Mouse (Mus musculus) testis, postnatal 14 days (tissue): ENCODE measurements around the gene Xpot.

Experiments
- DNase-seq: peaks from one replicate; pipeline ENCODE4 v3.0.0; 2021; ENCODE audit warnings: low spot score

Xpot gene

DNA sequence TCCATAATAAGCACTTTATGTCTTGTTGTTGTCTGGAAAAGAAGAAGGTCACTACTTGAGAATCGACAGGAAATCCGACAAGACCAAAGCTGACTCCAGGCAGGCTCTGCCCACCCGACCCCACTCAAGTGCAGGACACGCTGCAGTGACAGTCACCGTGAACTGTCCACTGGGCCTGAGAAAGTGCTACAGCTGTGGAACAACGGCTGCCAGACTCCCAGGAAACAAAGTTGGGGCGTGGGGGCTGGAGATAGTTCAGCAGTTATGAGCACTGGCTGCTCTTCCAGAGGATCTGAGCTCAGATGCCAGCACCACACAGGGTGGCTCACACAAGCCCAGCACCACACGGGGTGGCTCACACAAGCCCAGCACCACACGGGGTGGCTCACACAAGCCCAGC is 49.8 kb downstream of the Xpot start:
- no peak for DNase-seq

DNA sequence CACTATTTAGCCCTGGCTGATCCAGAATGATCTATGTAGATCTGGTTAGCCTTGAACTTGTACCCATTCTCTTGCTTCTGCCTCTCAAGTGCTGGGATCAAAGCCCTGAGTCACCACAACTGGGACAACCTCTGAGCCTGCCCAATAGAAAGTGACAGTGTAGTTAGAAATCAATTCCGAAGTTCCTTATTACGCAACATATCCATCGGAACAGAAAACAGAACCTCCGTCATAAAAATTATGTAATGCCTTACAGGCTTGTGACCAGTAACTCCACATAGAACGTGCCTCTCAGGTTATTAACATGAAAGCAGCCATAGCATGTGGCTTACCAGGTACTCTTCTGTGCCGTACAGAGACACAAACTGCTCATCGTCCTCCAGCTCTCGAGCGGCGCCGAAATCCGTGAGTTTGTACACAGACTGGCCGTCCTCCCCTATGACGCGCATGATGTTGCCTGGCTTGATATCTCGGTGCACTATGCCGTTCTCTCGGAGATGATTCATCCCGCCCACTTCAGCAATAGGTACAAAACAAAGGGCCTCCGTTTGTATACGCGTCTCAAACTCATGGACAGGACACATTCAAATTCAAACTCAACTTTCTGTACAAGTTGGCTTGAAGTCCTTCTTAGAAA is 54.5 kb downstream of the Xpot start:
- DNase-seq = no peak

DNA sequence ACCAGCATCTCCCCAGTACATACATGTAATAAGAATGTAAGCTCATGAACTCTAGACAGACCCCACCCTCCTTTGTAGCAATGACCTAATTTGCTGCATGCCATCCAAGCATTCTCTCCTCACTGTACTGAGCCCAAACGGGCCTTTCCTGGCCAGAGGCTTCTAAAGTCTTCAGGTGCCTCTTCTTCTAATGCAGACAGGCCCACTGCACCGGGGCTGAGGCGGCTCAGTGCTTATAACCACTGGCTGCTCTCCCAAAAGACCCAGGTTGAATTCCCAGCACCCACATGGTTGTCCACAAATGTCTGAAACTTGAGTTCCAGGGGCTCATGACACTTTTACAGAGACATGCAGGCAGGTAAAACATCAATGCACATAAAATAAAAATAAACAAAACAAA is 55.1 kb downstream of the Xpot start:
- no peak for DNase-seq

DNA sequence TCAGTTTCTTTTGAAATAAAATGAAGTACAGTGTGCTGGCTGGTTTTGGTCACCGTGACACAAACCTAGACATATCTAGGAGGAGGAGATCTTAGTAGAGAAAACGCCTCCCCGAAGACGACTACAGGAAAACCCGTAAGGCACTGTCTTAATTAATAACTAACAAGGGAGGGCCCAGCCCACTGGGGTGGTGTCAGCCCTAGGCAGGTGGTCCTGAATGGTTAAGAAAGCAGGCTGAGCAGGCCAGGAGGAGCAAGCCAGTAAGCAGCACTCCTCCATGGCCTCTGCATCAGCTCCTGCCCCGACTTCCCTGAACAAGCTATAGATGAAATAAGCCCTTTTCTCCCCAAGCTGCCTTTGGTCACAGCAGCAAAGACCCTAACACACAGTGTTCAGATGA is 56.3 kb downstream of the Xpot start:
- DNase-seq = no peak

DNA sequence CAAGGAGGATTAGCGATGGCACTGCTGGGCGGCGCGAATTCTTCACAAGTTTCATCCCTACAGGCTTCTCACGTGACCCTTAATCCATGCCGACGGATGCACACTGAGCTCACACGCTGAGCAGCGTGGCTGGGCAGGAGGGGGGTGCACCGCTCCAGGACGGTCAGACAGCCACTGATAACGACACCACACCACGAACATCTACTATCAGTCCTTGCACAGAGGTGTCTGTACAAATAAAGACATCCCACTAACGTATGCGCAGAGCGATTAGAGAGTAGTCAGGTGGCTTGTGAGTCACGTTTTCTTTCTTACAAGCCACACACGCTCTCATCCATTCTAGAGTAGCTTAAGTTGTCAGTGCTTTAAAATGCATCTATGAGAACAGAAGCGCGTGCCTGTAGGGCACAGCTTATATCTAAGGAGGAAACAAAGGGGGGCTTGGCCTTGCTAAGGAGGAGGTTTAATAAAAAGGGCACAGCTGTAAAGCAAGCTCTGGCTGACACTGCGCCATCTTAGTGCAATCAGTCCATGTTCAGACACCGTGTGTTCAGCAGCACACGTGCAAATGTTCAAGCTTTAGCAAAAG is 57.0 kb downstream of the Xpot start:
- DNase-seq = no peak

DNA sequence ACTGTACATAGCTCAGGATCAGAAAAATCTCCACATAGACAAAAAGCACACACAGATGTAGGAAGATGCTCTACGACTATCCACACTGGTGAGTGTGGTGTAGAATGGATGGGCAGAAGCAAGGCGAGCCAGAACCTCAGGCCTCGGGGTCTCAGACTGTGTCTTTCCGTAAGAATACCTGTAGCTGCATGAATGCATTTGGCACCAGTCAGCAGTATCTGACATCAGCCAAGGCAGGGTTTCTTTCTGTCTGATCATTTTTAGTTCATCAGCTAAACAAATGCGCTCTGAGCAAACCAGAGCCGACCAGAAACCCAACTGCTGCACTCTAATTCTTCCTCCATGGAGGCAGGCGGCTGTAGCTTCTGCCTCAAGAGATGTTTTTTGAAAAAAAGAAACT is 57.6 kb downstream of the Xpot start:
- DNase-seq = no peak

DNA sequence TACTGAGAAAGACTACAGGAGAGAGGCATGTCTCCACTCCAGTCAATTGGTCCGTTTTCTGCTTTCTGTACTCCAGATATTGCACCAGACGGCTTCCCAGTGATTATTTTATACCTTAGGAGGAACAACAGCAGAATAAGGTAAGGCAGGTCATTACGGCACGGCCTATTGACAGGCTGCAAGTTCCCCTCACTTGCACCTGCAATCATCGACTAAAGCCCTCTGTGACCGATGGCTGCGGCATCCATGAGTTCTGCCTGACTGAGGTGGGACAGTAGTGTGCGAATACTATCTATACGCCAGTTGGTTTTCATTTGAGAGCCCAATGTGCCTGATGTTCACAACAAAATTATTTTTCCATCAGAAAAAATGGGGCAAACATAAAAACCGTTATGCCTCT is 58.1 kb downstream of the Xpot start:
- DNase-seq = no peak

DNA sequence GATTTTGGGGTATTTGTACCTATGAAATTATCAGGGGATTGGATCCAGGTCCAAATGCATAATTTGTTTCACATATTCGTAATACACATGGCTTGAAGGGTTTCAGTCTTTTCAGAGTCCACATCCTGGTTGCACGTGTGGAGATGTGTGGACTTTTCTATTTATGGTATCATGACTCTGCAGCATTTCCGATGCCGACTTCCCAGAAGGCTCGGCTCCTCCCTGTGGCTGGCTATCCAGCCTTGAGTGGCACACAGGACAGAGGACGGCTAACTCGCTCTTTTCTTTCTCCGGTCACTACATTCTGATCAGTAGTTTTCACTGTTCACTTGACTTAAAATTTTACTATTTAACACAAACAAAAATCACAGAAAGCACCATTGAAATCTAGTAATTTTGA is 61.7 kb downstream of the Xpot start:
- DNase-seq = no peak

DNA sequence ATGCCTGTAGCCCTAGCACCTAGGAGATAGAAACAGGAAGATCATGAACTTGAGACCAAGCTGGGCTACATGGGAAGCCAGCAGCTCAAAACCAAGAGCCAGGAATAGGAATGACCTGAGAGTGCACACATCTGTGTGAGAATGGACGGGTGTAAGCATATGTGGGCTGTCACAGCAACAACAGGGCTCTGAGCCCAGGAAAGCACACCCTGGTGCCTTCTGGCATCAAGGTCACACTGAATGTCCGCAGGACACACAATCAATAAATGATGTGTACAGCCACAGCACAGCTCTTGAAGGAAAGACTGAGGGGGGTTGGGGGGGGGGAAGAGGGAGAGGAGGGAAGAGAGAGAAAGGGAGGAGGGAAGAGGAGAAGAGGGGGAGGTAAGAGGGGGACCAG is 67.9 kb downstream of the Xpot start:
- no peak for DNase-seq

DNA sequence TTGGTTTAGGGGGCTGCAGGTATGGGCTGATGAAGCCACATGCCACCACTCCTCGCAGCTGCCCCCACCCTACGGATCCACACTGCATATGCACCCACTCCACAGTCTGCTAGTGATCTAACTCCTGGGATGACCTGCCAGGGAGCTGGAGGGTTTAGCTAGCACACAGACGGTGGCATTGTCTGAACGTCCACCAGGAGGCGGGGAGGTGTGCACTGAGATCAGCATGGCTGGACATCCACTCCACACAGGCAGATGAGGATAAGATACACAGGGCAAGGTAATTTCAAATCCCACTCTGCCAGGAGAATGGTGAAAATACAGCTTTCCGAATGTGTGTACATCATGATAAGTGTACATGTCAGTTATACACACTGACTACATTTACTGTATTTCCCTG is 69.9 kb downstream of the Xpot start:
- DNase-seq = no peak

DNA sequence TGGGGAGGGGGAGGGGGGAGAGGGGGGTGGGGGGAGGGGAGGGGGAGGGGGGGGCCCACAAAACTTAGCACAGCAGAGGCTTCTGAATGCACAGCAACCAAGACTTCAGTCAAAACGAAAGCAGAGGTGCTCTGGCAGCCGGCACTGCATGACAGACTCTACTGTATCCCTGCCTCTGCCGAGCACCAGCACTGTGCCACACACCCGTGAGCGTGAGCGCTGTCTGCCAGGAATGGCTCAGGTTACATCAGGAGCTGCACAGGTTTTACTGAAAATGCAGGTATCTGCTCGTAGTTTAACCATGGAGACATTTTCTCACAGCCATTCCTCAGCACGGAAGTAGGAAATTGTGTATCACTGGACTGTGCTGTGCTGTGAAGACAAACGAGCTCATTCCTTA is 75.8 kb downstream of the Xpot start:
- DNase-seq = no peak

DNA sequence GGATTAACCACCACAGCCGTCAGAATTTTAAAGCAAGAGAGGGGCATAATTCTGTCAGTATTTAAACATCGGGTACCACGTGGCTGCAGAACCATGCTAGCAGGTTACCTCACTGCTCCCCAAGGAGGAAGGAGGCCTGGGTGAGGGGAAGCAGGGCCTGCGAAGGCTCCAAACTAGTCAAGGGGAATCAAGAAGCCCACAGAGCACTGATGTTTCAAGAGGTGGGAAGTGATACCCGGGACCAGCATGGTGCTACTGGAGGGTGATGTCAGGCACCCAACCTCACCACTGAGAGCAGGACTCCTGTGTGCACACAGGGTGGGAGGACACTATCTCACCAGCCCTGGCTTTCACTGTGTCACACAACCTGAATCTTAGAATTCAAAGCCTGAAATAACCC is 76.5 kb downstream of the Xpot start:
- no peak for DNase-seq

DNA sequence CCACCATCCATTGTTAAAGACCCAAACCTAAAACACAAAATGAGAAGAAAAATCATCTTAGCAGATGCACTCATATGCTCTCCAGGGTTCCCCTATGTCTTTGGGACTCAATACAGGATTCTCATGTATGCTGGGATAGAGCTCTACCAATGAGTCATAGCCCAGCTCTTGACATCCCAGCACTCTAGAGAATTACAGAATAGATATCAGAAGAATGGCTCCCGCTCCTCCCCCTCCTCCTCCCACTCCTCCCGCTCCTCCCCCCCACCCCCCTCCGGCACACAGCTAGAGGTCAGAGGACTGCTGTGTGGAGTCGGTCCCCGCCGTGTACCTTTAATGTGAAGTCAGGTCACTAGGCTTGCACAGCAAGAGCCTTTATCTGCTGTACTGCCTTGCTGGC is 79.0 kb downstream of the Xpot start:
- DNase-seq = no peak

DNA sequence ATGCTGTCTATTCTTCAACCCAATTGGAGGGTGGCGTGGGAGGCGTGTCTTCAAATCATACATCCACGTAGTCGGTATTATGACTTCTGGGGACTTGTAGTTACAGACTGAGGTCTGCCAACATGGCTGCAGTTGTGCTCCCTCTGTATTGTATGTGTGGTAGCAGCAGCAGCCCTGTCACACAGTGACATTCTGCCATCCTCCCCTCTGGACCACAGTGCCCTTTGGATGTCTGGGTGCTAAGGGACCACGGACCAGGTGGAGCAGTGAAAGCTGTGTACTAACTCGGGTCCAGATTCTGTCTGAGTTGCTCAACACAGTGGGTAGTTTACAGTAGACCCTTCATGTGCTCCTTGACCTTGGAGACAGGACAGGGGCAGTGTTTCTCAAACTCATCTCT is 82.6 kb downstream of the Xpot start:
- DNase-seq = no peak

DNA sequence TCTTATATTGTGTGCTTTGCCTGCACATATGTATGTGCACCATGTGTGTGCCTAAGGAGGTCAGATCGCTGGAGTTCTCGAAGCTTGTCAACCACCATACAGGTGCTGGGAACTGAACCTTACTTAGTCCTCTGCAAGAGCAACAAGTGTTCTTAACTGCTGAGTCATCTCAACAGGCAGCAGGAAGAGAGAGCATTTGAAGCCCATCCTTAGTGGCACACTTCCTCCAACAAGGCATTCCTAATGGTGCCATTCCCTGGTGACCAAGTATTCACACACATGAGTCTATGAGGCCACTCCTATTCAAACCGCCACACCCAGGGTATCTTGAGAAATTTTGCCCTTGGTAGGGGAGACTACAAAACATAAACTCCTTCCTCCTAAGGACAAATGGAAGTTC is 84.0 kb downstream of the Xpot start:
- DNase-seq = no peak
